Mouse (Mus musculus) forebrain, embryonic 10.5 days (tissue): ENCODE results near the gene Snx15. TPM values are rescaled to one million over a fixed set of nuclear protein-coding genes. Genes with fewer than 3 reads are reported as not detected.
"Not testable (repeated sequence)": the region's sequence is repeated elsewhere in the genome, so short reads cannot be mapped to it uniquely, and the experiment has no call there.

Experiments
- DNase-seq: peaks from one replicate; pipeline ENCODE4 v3.0.0-alpha.2; 2017; ENCODE audit warnings: low spot score; ENCODE audit errors: extremely low spot score
- H3K27ac ChIP-seq: fragments of 300-500 bp; sonication (generic); 2 replicates; pipeline ENCODE4 v1.5.1; 2016; ENCODE audit warnings: mild to moderate bottlenecking
- H3K27me3 ChIP-seq: fragments of 300-500 bp; sonication (generic); 2 replicates; pipeline ENCODE4 v1.6.1; 2016; ENCODE audit warnings: mild to moderate bottlenecking; ENCODE audit not compliant: poor library complexity, severe bottlenecking
- H3K36me3 ChIP-seq: fragments of 300-500 bp; sonication (generic); replicated peaks from 2 replicates; pipeline ENCODE4 v1.6.1; 2016; ENCODE audit warnings: mild to moderate bottlenecking, moderate library complexity
- H3K4me1 ChIP-seq: fragments of 300-500 bp; sonication (generic); 2 replicates; pipeline ENCODE4 v1.6.1; 2016
- H3K4me3 ChIP-seq: fragments of 300-500 bp; sonication (generic); 2 replicates; pipeline ENCODE4 v1.5.1; 2016; ENCODE audit warnings: mild to moderate bottlenecking, moderate library complexity
- H3K9me3 ChIP-seq: fragments of 300-500 bp; sonication (generic); 2 replicates; pipeline ENCODE4 v1.6.1; 2016; ENCODE audit warnings: mild to moderate bottlenecking, moderate library complexity
- WGBS: fragments of 180-500 bp; shearing (Covaris S2); methylation state at CpG from one replicate; pipeline ENCODE4 v1.1.7; 2016; 5-methylcytosine and 5-hydroxymethylcytosine counted together
- polyA plus RNA-seq: library from polyadenylated mRNA; unstranded; fragments of >200 nt; fragmentation: Nextera tagmentation; extraction: Ambion mirVana; gene quantifications from 2 replicates; pipeline ENCODE4 v1.2.1, GENCODE M21; 2016

The Snx15 gene
- polyA plus RNA-seq, 1 experiment from 2014 or later, result 25.6 TPM

DNA sequence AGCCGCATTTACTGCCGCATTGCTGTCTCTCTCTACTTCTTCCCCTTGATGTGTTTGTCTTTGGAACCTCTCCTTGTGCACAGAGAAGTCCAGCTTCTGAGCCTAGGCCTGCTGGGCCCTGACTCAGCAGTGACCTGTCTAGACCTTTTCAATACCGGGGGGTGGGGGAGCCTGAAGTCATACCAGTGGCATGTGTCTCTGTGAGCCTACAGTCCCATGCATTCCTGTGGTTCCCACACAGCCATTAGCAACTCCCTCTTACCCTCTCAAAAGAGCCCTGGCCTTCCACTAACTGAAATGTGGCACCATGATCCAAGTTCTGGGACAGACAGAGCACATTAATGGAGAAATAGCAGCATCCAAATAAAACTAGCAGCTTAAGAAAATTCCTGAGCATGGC lies 8.3 kb upstream of the Snx15 start:
- Histone ChIP-seq H3K9me3 (no peaks in the 10 kb centered on the region), H3K4me3 (no peak overlapping the region), H3K4me1 (peaks cover 50% of the 10 kb centered on the region), H3K27me3 (no peaks in the 10 kb centered on the region), H3K36me3 (peaks cover 53% of the 10 kb centered on the region), H3K27ac (no peak overlapping the region)
- DNase-seq, result no peak
- 84% methylated on average over 3 of the region's 3 CpGs for WGBS

DNA sequence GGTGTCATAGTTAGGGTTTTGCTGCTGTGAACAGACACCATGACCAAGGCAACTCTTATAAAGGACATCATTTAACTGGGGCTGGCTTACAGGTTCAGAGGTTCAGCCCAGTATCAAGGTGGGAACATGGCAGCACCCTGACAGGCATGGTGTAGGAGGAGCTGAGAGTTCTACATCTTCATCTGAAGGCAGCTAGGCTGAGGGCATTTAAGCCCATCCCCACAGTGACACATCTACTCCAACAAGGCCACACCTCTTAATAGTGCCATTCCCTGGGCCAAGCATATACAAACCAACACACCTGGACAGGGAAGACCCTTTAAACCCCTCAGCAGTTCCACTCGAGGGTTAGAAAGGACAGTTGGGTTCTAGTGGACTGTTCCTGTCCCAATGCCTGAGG lies 5.1 kb upstream of the Snx15 start:
- Histone ChIP-seq H3K36me3 (peaks cover 48% of the 10 kb centered on the region), H3K4me1 (peaks cover 39% of the 10 kb centered on the region)
- H3K9me3 ChIP-seq, DNase-seq, H3K27me3 ChIP-seq, H3K27ac ChIP-seq, H3K4me3 ChIP-seq: not testable (repeated sequence)
- 66% methylated on average over 1 of the region's 1 CpGs for WGBS

DNA sequence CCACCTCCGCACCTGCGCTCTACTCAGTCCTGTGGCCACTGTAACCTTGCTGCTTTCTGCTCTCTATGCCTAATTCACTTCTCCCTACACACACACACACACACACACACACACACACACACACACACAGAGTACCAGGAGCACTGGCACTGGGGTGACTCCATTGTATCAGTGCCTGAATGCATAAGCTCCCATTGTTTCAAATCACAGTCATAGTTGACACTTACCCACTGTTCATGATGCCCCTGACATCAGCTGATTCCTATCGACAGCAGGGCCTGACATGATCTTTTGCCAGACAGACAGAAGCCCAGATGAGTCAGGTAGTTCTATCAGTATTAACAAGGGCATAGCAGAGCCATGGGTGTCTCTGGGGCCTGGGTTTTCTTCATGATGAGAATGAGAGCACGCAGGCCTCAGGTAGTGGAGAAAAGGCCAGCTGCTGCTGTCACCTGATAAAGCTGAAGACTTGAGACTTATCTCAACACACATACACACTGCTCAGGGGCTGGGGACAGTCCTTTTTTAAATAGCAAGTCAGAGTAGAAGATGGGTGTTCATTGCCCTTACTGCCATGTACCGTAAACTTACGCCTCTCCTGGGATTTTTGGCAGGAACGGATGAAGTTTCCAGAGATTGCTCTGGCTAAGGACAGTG lies 4.2 kb upstream of the Snx15 start:
- Histone ChIP-seq H3K36me3 (peaks cover 39% of the 10 kb centered on the region), H3K27me3 (no peaks in the 10 kb centered on the region), H3K9me3 (no peaks in the 10 kb centered on the region), H3K4me1 (peaks cover 45% of the 10 kb centered on the region), H3K27ac (peak overlapping the region; percentile 48; the same call in 1 of the 2 replicates), H3K4me3 (no peak overlapping the region)
- no peak for DNase-seq
- WGBS, result 89% methylated on average over 7 of the region's 7 CpGs

DNA sequence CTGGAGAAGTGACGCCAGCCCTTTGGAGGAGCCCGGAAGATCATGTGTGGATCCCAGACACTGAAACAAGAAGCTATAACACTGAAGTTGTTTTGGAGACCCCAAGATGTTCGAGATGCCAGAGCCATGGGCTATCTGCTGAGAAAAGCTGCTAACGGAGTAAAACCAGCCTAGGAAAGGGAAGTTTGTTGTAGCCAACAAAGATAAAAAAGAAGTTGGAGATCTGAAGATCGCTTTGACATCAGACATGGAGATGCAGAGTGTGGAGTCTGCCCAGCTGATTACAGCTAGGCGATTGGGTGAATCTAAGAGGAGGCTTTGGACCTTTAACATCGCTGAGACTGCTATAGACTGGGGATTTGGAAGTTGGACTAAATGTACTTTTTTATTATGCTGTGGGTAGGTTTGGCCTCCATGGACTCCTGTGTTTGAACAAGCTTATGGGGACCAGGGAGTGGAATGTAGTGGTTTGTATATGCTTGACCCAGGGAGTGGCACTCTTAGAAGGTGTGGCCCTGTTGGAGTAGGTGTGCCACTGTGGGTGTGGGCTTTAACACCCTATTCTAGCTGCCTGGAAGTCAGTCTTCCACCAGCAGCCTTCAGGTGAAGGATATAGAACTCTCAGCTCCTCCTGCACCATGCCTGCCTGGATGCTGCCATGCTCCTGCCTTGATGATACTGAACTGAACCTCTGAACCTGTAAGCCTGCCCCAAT lies 2.5 kb upstream of the Snx15 start:
- not testable (repeated sequence) for H3K4me3 ChIP-seq, DNase-seq, H3K9me3 ChIP-seq, H3K27me3 ChIP-seq, H3K27ac ChIP-seq
- Histone ChIP-seq H3K36me3 (peaks cover 22% of the 10 kb centered on the region), H3K4me1 (peaks cover 35% of the 10 kb centered on the region)
- whole genome bisulfite sequencing, result 81% methylated on average over 7 of the region's 7 CpGs

DNA sequence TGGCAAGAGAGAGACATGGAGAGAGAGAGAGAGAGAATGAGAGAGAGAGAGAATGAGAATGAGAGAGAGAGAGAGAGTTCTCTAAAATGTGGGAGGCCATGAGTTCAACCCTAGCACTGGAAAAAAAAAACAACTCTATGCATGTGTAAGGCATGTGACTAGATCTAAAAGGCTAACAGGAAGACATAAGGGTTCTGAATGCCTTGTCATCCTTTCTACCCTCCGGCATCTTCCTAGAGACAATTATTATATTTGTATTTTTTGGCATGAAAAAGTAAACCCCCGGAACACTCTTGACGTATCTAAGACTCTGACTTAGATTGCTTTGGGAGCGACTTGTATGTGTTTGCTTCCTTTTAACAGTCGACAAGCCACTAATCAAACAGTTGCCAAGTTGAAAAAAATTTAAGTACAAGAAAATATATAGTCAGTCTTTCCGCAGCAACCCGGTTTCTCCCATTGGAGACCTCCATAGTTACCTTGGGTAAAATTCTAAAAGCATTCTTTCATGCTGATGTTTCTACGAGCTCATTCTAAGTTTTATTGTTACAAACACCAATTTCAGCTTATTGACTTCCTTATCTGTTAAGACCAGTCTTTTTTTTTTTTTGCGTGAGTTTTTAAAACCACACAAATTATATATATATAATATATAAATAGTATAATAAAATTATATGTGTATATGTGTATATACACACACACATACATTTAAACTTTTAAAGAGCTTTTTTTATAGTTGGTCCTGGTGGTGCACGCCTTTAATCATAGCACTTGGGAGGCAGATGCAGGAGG lies 1.1 kb downstream of the Snx15 start:
- no peaks in the 10 kb centered on the region for H3K27me3 ChIP-seq

DNA sequence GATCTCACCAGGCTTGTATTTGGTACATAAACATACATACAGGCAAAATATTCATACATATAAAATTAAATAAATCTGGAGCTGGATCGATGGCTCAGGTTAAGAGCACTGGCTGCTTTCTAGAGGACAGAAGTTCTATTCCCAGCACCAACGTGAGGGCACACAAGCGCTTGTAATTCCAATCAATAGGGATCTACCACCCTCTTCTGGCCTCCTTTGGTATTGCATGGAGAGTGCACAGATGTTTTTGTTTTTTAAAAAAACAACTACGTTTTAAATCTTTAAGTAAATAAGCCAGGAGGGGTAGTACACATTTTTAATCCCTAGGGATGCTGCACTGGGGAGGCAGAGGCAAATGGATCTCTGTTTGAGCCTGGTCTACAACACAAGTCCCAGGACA lies 1.8 kb downstream of the Snx15 start:
- 0 out of 2 replicates have a peak, but pooled peaks cover 3% of the 10 kb centered on the region for H3K36me3 ChIP-seq
- no peak overlapping the region for H3K27ac ChIP-seq
- DNase-seq, result no peak
- H3K9me3 ChIP-seq, result no peaks in the 10 kb centered on the region
- H3K27me3 ChIP-seq, result no peaks in the 10 kb centered on the region
- 31% methylated on average over 4 of the region's 4 CpGs for WGBS
- peaks cover 27% of the 10 kb centered on the region for H3K4me1 ChIP-seq
- no peak overlapping the region for H3K4me3 ChIP-seq

More for the DNA sequence above, 1.1 kb downstream of the Snx15 start:
- no peak for DNase-seq
- Histone ChIP-seq H3K27ac (peak overlapping the region; percentile 88), H3K36me3 (no peaks in the 10 kb centered on the region), H3K4me3 (peak overlapping the region; percentile 64), H3K9me3 (no peaks in the 10 kb centered on the region), H3K4me1 (peaks cover 24% of the 10 kb centered on the region)
- 79% methylated on average over 10 of the region's 10 CpGs for WGBS

DNA sequence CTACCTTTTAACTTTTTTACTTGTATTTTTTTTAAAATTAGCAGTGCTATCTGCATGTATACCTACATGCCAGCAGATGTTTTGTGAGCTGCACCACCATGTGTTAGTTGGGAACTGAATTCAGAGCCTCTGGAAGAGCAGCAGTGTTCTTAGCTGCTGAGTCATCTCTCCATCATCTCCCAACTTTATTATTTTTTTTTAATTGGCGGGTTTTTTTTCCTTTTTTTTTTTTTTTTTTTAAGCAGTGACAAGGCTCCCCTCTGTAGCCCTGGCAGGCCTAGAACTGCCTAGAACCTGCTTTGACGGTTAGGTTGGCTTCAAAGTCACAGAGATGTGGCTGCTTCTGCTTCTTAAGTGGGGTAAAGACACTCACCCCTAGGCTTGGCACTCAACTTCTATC lies 3.2 kb downstream of the Snx15 start:
- peaks cover 8% of the 10 kb centered on the region; the same call in 1 of the 2 replicates for H3K36me3 ChIP-seq
- DNase-seq, result no peak
- 83% methylated on average over 2 of the region's 2 CpGs for WGBS
- no peaks in the 10 kb centered on the region for H3K27me3 ChIP-seq
- no peaks in the 10 kb centered on the region for H3K9me3 ChIP-seq
- H3K4me3 ChIP-seq, result no peak overlapping the region
- H3K4me1 ChIP-seq, result peaks cover 29% of the 10 kb centered on the region
- H3K27ac ChIP-seq, result no peak overlapping the region

DNA sequence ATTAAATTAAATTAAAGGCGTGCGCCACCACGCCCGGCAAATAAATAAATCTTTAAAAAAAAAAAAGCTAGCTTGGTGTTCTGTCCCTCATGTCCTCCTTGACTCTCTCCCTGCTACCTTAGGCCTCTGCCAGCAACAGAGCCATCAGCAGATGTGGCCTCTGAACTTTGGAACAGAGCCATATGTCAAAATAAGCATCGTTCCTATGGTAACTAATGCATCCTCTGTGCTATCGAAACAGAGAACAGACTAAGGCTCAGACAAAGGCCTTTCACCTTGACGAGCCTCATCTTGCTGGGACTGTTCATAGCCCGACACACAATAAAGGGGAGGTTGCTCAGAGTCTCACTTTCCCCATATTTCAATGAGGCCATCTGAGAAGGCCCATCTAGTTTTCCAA lies 4.8 kb downstream of the Snx15 start:
- no peaks in the 10 kb centered on the region for H3K9me3 ChIP-seq
- no peak overlapping the region for H3K4me3 ChIP-seq
- 69% methylated on average over 8 of the region's 8 CpGs for WGBS
- H3K36me3 ChIP-seq, result peaks cover 8% of the 10 kb centered on the region; the same call in 1 of the 2 replicates
- no peak for DNase-seq
- H3K27me3 ChIP-seq, result no peaks in the 10 kb centered on the region
- H3K4me1 ChIP-seq, result peaks cover 40% of the 10 kb centered on the region
- peak overlapping the region; percentile 72 for H3K27ac ChIP-seq

DNA sequence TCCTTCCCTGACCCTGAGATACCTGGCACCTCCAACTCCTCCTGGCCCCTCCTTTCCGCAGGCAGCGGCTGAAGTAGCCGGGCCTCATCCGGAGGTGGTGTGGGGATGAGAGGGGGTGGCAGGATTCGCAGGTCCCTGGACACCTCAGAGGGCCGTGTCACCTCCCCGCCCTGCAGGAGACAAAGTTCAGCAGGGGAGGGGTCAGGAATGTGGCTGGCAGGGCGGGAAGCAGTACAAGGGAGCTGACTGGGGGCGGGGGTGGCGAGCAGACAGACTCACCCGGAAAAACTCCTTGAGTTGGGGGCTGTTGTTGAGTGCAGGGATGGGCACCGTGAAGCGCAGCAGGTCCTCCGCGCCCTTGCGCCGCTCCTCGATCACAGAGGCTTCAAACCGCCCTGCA lies 6.3 kb downstream of the Snx15 start:
- no peak for DNase-seq
- peaks cover 42% of the 10 kb centered on the region for H3K4me1 ChIP-seq
- no peaks in the 10 kb centered on the region for H3K27me3 ChIP-seq
- H3K36me3 ChIP-seq, result peaks cover 10% of the 10 kb centered on the region; the same call in 1 of the 2 replicates
- H3K27ac ChIP-seq, result 0 out of 2 replicates have a peak overlapping the region, but pooled peaks have one; percentile 35
- H3K4me3 ChIP-seq, result peak overlapping the region; percentile 8; the same call in 1 of the 2 replicates
- 31% methylated on average over 19 of the region's 19 CpGs for WGBS
- H3K9me3 ChIP-seq, result no peaks in the 10 kb centered on the region

DNA sequence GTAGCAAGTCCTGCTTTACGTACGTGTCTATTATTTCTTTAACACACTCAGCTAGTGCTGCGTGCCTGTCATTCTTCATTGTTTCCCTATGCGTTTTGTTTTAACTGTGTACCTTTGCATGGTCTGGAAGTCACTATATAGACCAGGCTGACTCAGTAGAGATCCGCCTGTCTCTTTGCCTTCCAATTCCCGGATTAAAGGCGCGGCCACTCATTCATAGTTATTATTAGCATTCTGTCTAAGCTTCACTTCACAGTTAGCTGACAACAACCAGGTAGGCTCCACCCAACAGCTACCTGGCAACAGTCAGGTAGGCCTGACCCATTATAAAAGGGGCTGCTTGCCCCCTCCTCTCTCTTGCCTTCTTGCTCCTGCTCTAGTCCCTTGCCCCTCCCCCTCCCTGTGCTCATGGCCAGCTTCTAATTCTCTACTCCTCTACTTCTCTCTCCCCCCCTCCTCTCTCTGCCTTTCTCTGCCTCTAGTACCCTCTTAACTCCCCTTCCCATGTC lies 9.4 kb downstream of the Snx15 start:
- Histone ChIP-seq H3K27ac (peak overlapping the region; percentile 98), H3K4me3 (peak overlapping the region; percentile 96), H3K36me3 (peaks cover 40% of the 10 kb centered on the region), H3K27me3 (no peaks in the 10 kb centered on the region), H3K4me1 (peaks cover 46% of the 10 kb centered on the region), H3K9me3 (no peaks in the 10 kb centered on the region)
- DNase-seq, result no peak
- WGBS, result under 1% methylated on average over 8 of the region's 8 CpGs

DNA sequence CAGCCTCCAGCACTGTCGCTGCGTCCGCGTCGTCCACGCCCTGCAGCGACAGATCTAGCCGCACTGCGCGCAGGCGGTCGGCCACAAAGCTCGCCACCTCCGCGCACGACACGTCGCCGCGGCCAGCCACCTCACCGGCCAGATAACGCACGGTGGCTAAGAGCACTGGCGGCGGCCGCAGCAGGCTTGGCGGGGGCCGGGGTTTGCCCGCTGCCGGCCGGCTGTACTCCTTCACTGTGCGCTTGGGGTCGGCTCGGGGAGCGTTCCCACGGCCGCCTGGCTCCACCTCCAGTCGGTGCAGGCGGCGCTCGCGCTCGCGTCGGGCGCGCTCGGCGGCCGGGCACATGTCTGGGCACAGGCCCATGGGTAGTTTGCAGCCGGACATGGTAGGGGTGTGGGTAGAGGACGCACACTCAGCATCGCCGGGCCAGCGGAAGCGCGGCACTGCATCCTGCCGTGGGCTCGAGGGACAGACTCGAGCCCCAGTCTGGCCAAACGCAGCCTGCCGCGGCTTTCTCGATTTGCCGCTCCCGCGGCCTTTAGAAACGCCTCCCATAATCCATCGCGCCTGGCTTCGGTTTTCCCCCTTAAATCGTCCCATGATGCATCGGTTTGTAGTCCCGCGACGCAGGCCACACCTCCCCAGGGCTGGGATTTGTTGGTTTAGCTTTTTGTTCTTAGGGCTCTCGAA lies 10.0 kb downstream of the Snx15 start, which contains the start of gene Sac3d1:
Gene Sac3d1 (minus strand): TSS at position 665 of the 691 bp plus-strand sequence.
- H3K27ac ChIP-seq, result peak within 1 kb of the TSS; percentile 98
- H3K4me1 ChIP-seq, result peaks cover 41% of the 10 kb centered on the region
- no peaks in the 10 kb centered on the region for H3K9me3 ChIP-seq
- no peaks in the 10 kb centered on the region for H3K27me3 ChIP-seq
- H3K4me3 ChIP-seq, result peak within 1 kb of the TSS; percentile 96
- peaks cover 46% of the 10 kb centered on the region for H3K36me3 ChIP-seq
- WGBS, result 0% methylated on average over 77 of the region's 77 CpGs
- peak; percentile 90 for DNase-seq

DNA sequence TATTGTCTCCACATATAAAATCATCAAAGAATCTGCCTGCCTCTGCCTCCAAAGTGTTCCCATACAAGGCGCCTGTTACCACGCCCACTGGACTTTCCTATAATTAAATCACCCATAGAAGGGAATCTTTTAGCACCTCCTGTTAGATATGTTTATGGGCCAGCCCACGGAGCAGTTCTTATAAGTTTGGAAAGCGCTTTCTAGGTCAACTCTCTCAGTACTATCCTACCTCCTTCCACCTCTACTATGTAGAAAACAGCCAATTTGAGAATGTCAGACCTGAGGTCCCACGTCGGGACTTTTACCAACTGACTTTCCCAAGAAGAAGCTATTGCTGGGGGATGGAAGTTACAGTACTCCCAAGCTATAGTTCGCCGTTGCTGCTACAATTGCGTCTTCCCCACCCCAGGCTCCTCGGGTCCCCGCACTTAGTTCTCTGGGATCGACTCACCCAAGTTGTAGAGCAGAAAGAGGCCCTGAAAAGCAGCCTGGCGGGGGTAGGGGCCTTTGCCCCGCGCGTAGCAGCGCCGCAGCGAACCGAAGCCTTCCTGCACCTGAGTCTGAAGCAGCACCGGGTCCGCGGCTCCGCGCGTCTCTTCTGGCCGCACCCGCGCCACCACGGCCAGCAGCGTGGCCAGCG lies 10.6 kb downstream of the Snx15 start:
- Histone ChIP-seq H3K36me3 (peaks cover 53% of the 10 kb centered on the region), H3K9me3 (no peaks in the 10 kb centered on the region), H3K4me1 (peaks cover 41% of the 10 kb centered on the region), H3K27me3 (no peaks in the 10 kb centered on the region), H3K27ac (peak overlapping the region; percentile 98), H3K4me3 (peak overlapping the region; percentile 96)
- no peak for DNase-seq
- WGBS, result 7% methylated on average over 32 of the region's 32 CpGs
